Mouse (Mus musculus) megakaryocyte, adult 5-6 weeks (primary cell): ENCODE results near the gene Cited2. TPM values are rescaled to one million over a fixed set of nuclear protein-coding genes. Genes with fewer than 3 reads are reported as not detected.

ENCODE experiments used
- total RNA-seq, 2 experiments: library from RNA; stranded (forward) in 1 of 2; stranded (reverse) in 1 of 2; fragments of 153-499, 151-499 nt in 1 of 2; fragments of 221-1000, 200-1000 nt in 1 of 2; gene quantifications; 2 replicates each; pipeline versions ENCODE4 v1.2.3 to v1.2.4; 2015 to 2017

The Cited2 gene
- total RNA-seq, 2 experiments from 2014 or later = 55.1 to 151 TPM

Other genes starting within 250 kb of the Cited2 start
- gene Txlnb, start 73.0 kb downstream of the Cited2 start, total RNA-seq (2015) = 0.02 and 0.30 TPM in 2 replicates
- 0.26 TPM in 1 of 2 replicates, not detected in the other for gene Txlnb, start 73.0 kb downstream of the Cited2 start, total RNA-seq (2017)
- 25.5 and 30.7 TPM in 2 replicates for gene Heca, start 224.8 kb downstream of the Cited2 start, total RNA-seq (2015)
- gene Heca, start 224.8 kb downstream of the Cited2 start, total RNA-seq (2017) = 46.4 and 63.9 TPM in 2 replicates